ENCODE assay signal across 8 mouse cellular contexts in genomic region chr9:61370889-61371754, GRCm38 (mm10). TPM values are rescaled to one million over a fixed set of nuclear protein-coding genes. Genes with fewer than 3 reads are reported as not detected.
DNase-seq lines count a peak whose midpoint lies in the region; ATAC-seq and TF ChIP-seq lines count a peak whose summit lies in the region.

No protein-coding gene starts in this region.

- peaks cover 24% of the 10 kb centered on the region for H3K79me3 ChIP-seq in C2C12 (ENCODE audit: low read depth)

- peak; percentile 8; the same call in 1 of the 2 replicates for TF ChIP-seq POLR2A in brain, embryonic 14.5 days (IDR thresholded peaks at IDR 0.05; ENCODE audit: borderline replicate concordance, extremely low read depth, insufficient read depth, insufficient read length, poor library complexity, severe bottlenecking)
- TF ChIP-seq POLR2A in testis, adult 2 months (IDR thresholded peaks at IDR 0.05; ENCODE audit: control insufficient read depth, low read depth, low read length) = peak; percentile 35; the same call in 1 of the 2 replicates

- peak; percentile 23 for ATAC-seq in forebrain, embryonic 11.5 days (replicated peaks; ENCODE audit: low FRiP score)
- ATAC-seq in heart, embryonic 14.5 days (ENCODE audit: insufficient number of reproducible peaks, insufficient read depth, low FRiP score, low read depth) = peak; percentile 15; the same call in 1 of the 2 replicates
- peak; percentile 2; the same call in 1 of the 2 replicates for ATAC-seq in liver, embryonic 16.5 days (ENCODE audit: low read depth)
- no peak; the same call in none of the 2 replicates for ATAC-seq in neural tube, embryonic 12.5 days (ENCODE audit: low FRiP score, low read depth)

- peak overlapping the region; percentile 92 for H3K27ac ChIP-seq in forebrain, embryonic 11.5 days (ENCODE audit: low read depth, low read length)
- peak overlapping the region; percentile 51 to 72; a peak in 3 of 4 replicates for H3K27ac ChIP-seq in heart, embryonic 14.5 days (replicated peaks in 1 of 2; ENCODE audit: control insufficient read depth in 1 of 2, insufficient read depth in 1 of 2, low read depth in 2 of 2, low read length in 2 of 2)
- peak overlapping the region; percentile 71 for H3K27ac ChIP-seq in liver, embryonic 16.5 days (ENCODE audit: low read length)
- H3K27ac ChIP-seq in neural tube, embryonic 12.5 days = peak overlapping the region; percentile 60
- H3K27ac ChIP-seq in testis, adult 2 months (ENCODE audit: control insufficient read depth, insufficient read depth, low read depth, low read length) = peak overlapping the region; percentile 83

- H3K4me1 ChIP-seq in forebrain, embryonic 11.5 days (replicated peaks; ENCODE audit: control insufficient read depth, insufficient read depth, low read length) = peaks cover 26% of the 10 kb centered on the region
- peaks cover 28 to 62% of the 10 kb centered on the region in 2 experiments for H3K4me1 ChIP-seq in heart, embryonic 14.5 days (ENCODE audit: control insufficient read depth in 2 of 2, insufficient read depth in 2 of 2, low read length in 2 of 2)
- H3K4me1 ChIP-seq in liver, embryonic 16.5 days (ENCODE audit: control insufficient read depth, low read depth, low read length) = peaks cover 52% of the 10 kb centered on the region
- H3K4me1 ChIP-seq in neural tube, embryonic 12.5 days = peaks cover 50% of the 10 kb centered on the region
- peaks cover 29% of the 10 kb centered on the region for H3K4me1 ChIP-seq in testis, adult 2 months (ENCODE audit: control insufficient read depth, insufficient read depth, low read length)

- peaks cover 39% of the 10 kb centered on the region for H3K79me2 ChIP-seq in C2C12 (ENCODE audit: control insufficient read depth, insufficient read depth)

- peaks cover 11% of the 10 kb centered on the region for H3K36me3 ChIP-seq in C2C12 (ENCODE audit: control insufficient read depth, insufficient read depth)
- no peaks in the 10 kb centered on the region for H3K36me3 ChIP-seq in forebrain, embryonic 11.5 days (ENCODE audit: control insufficient read depth, insufficient read depth, low read length)
- peaks cover 2% of the 10 kb centered on the region; the same call in 1 of the 2 replicates for H3K36me3 ChIP-seq in heart, embryonic 14.5 days (ENCODE audit: control insufficient read depth, insufficient read depth, low read length)
- H3K36me3 ChIP-seq in liver, embryonic 16.5 days (ENCODE audit: control insufficient read depth, insufficient read depth) = no peaks in the 10 kb centered on the region
- peaks cover 7% of the 10 kb centered on the region; the same call in 1 of the 2 replicates for H3K36me3 ChIP-seq in neural tube, embryonic 12.5 days
- H3K36me3 ChIP-seq in testis, adult 2 months (ENCODE audit: control insufficient read depth, insufficient read depth, low read length) = no peaks in the 10 kb centered on the region

- H3K9ac ChIP-seq in forebrain, embryonic 11.5 days (ENCODE audit: low read length) = peak overlapping the region; percentile 76
- peak overlapping the region; percentile 77 for H3K9ac ChIP-seq in heart, embryonic 14.5 days (ENCODE audit: low read length)
- H3K9ac ChIP-seq in liver, embryonic 16.5 days (ENCODE audit: low read depth, low read length) = peak overlapping the region; percentile 76
- H3K9ac ChIP-seq in neural tube, embryonic 12.5 days = peak overlapping the region; percentile 58

- under 1% methylated on average over 66 of the region's 66 CpGs for WGBS in forebrain, embryonic 11.5 days
- WGBS in heart, embryonic 14.5 days = 2% methylated on average over 66 of the region's 66 CpGs
- WGBS in liver, embryonic 16.5 days (ENCODE audit: insufficient replicate concordance) = under 1% methylated on average over 66 of the region's 66 CpGs
- under 1% methylated on average over 66 of the region's 66 CpGs for WGBS in neural tube, embryonic 12.5 days

- peak; percentile 88 for DNase-seq in brain, embryonic 14.5 days (ENCODE audit: low read depth)
- DNase-seq in forebrain, embryonic 11.5 days (ENCODE audit: low spot score) = peak; percentile 86
- DNase-seq in kidney, postnatal 14 days = peak; percentile 83

- TF ChIP-seq CTCF in C2C12 (IDR thresholded peaks at IDR 0.05; ENCODE audit: control insufficient read depth, insufficient read depth, insufficient read length) = no peak
- no peak for TF ChIP-seq CTCF in brain, embryonic 14.5 days (IDR thresholded peaks at IDR 0.05; ENCODE audit: borderline replicate concordance, extremely low read depth, insufficient read depth, insufficient read length)
- TF ChIP-seq CTCF in testis, adult 2 months (IDR thresholded peaks at IDR 0.05; ENCODE audit: control insufficient read depth, insufficient read depth, insufficient replicate concordance, low read depth, low read length) = no peak

- H3K27me3 ChIP-seq in C2C12 (ENCODE audit: control insufficient read depth, insufficient read depth, insufficient read length) = no peaks in the 10 kb centered on the region
- peaks cover 13% of the 10 kb centered on the region for H3K27me3 ChIP-seq in forebrain, embryonic 11.5 days (ENCODE audit: control insufficient read depth, insufficient read depth, low read length)
- H3K27me3 ChIP-seq in heart, embryonic 14.5 days (ENCODE audit: control insufficient read depth, insufficient read depth, low read length) = peaks cover 43% of the 10 kb centered on the region
- peaks cover 62% of the 10 kb centered on the region for H3K27me3 ChIP-seq in liver, embryonic 16.5 days (ENCODE audit: control insufficient read depth, insufficient read depth, low read depth, low read length)
- no peaks in the 10 kb centered on the region for H3K27me3 ChIP-seq in neural tube, embryonic 12.5 days (replicated peaks)
- peaks cover 14% of the 10 kb centered on the region for H3K27me3 ChIP-seq in testis, adult 2 months (ENCODE audit: control insufficient read depth, insufficient read depth, low read length)

- H3K4me3 ChIP-seq in C2C12 (ENCODE audit: insufficient read depth, poor library complexity, severe bottlenecking) = peak overlapping the region; percentile 38
- peak overlapping the region; percentile 99 for H3K4me3 ChIP-seq in forebrain, embryonic 11.5 days (ENCODE audit: low read depth, low read length)
- peak overlapping the region; percentile 51 to 74 for H3K4me3 ChIP-seq in heart, embryonic 14.5 days (ENCODE audit: control insufficient read depth in 1 of 2, insufficient read depth in 1 of 2, low read depth in 1 of 2, low read length in 2 of 2)
- H3K4me3 ChIP-seq in liver, embryonic 16.5 days (ENCODE audit: low read depth, low read length) = peak overlapping the region; percentile 72
- peak overlapping the region; percentile 38 for H3K4me3 ChIP-seq in neural tube, embryonic 12.5 days
- H3K4me3 ChIP-seq in testis, adult 2 months (ENCODE audit: control insufficient read depth, low read depth, low read length) = peak overlapping the region; percentile 94

- H3K9me3 ChIP-seq in forebrain, embryonic 11.5 days (ENCODE audit: control insufficient read depth, low read length) = no peaks in the 10 kb centered on the region
- no peaks in the 10 kb centered on the region for H3K9me3 ChIP-seq in heart, embryonic 14.5 days (ENCODE audit: control insufficient read depth, low read length)
- H3K9me3 ChIP-seq in liver, embryonic 16.5 days (replicated peaks; ENCODE audit: control insufficient read depth, low read length) = no peaks in the 10 kb centered on the region
- no peaks in the 10 kb centered on the region for H3K9me3 ChIP-seq in neural tube, embryonic 12.5 days

- H3ac ChIP-seq in C2C12 (ENCODE audit: control insufficient read depth, insufficient read length, low read depth) = peak overlapping the region; percentile 70

- peak overlapping the region; percentile 98 for H3K4me2 ChIP-seq in forebrain, embryonic 11.5 days (ENCODE audit: low read depth, low read length, severe bottlenecking)
- peak overlapping the region; percentile 96 for H3K4me2 ChIP-seq in heart, embryonic 14.5 days (ENCODE audit: low read length)
- peak overlapping the region; percentile 95 for H3K4me2 ChIP-seq in liver, embryonic 16.5 days (ENCODE audit: low read depth, low read length)
- peak overlapping the region; percentile 93 for H3K4me2 ChIP-seq in neural tube, embryonic 12.5 days (replicated peaks)

TF ChIP-seq in C2C12, 6 proteins besides CTCF, POLR2A, EP300 and RAD21:
- TF ChIP-seq MAX (IDR thresholded peaks at IDR 0.05) (no peak), CEBPB (IDR thresholded peaks at IDR 0.05; ENCODE audit: low read depth) (no peak), MYOG (IDR thresholded peaks at IDR 0.05; ENCODE audit: control insufficient read depth, extremely low read depth, insufficient read length) (no peak), USF1 (IDR thresholded peaks at IDR 0.05; ENCODE audit: low read depth) (no peak), MYOD1 (IDR thresholded peaks at IDR 0.05; ENCODE audit: control insufficient read depth, insufficient read length, low read depth) (no peak), FOSL1 (IDR thresholded peaks at IDR 0.05; ENCODE audit: insufficient read depth, low read length, poor library complexity, severe bottlenecking) (no peak)

RNA-seq across cellular contexts. Expression of gene Tle3, which starts 1.0 kb away (rescaled TPM):
- polyA plus RNA-seq in C2C12 (2012; fragmentation: generic; extraction: Trizol) = 39.1 TPM
- polyA plus RNA-seq in brain, embryonic 14.5 days (2012; rRNA removed) = 108 and 121 TPM in 2 replicates
- polyA plus RNA-seq in forebrain, embryonic 11.5 days (2014; fragmentation: Nextera tagmentation; extraction: Ambion mirVana) = 57.8 and 58.2 TPM in 2 replicates
- polyA plus RNA-seq in heart, embryonic 14.5 days (2014; fragmentation: Nextera tagmentation; extraction: Ambion mirVana) = 5.2 and 6.4 TPM in 2 replicates
- polyA plus RNA-seq in liver, embryonic 16.5 days (2015; fragmentation: Nextera tagmentation; extraction: Ambion mirVana) = 3.0 and 3.6 TPM in 2 replicates
- 55.5 and 58.7 TPM in 2 replicates for polyA plus RNA-seq in neural tube, embryonic 12.5 days (2016; fragmentation: Nextera tagmentation; extraction: Ambion mirVana)
- 153 and 176 TPM in 2 replicates for polyA plus RNA-seq in testis, adult 2 months (2012; rRNA removed)

Comparison
In these comparisons a context has a peak if more than half of its experiments do, and no peak if none do; other contexts are left out.
1. H3K4me3 ChIP-seq: peak in every context shown above with its lines; median percentile 99 in forebrain, embryonic 11.5 days; 94 in testis, adult 2 months; 72 in liver, embryonic 16.5 days; 62 in heart, embryonic 14.5 days; 38 in C2C12; 38 in neural tube, embryonic 12.5 days.